Mouse (Mus musculus) small intestine, adult 2 months (tissue): ENCODE results near the gene Helb.

ENCODE experiments used
- CTCF ChIP-seq: fragments of 200-500 bp; IDR thresholded peaks from 2 replicates; pipeline ENCODE4 v1.5.1; 2012; ENCODE audit warnings: low read depth, mild to moderate bottlenecking, control low read depth, inconsistent platforms, low read length, moderate library complexity, mixed read lengths; ENCODE audit not compliant: insufficient replicate concordance, insufficient read length; ENCODE audit errors: extremely low read depth
- POLR2A ChIP-seq: fragments of 200-500 bp; IDR thresholded peaks from 2 replicates; pipeline ENCODE4 v1.6.1; 2012; ENCODE audit warnings: low read depth, mild to moderate bottlenecking, control low read depth, inconsistent platforms, low read length, moderate library complexity

GRCm38 (mm10) chr10:120061238-120062130 lies 51.3 kb downstream of the Helb start:
- TF ChIP-seq CTCF (no peak), POLR2A (no peak)
